Mouse (Mus musculus): ENCODE measurements at regions not wholly inside any gene's neighbourhood (a gene's known extent, or its start where the extent isn't known, plus 50 kb on each side); places are given as distances from the start of the nearest gene placed in this dataset.

- intact Hi-C loops (cut with DNase I): loop anchor here (5.0 kb wide), 1 partner anchor 89 kb away; the partner anchor contains the start of gene Cxcr4
These were observed 89.2 kb upstream of the Cxcr4 start for GRCm38 (mm10) chr1:128681261-128681660.

GRCm38 (mm10) chr1:128680538-128680937, 88.4 kb upstream of the Cxcr4 start:
- intact Hi-C loops (cut with DNase I): loop anchor here (5.0 kb wide), 1 partner anchor 88 kb away; the partner anchor contains the start of gene Cxcr4

GRCm38 (mm10) chr1:128680012-128680411, 87.9 kb upstream of the Cxcr4 start:
- intact Hi-C loops (cut with DNase I): loop anchor here (5.0 kb wide), 1 partner anchor 88 kb away; the partner anchor contains the start of gene Cxcr4

GRCm38 (mm10) chr1:128679005-128679980, 87.2 kb upstream of the Cxcr4 start:
- intact Hi-C loops (cut with DNase I): no loop called here

GRCm38 (mm10) chr1:128675538-128675937, 83.4 kb upstream of the Cxcr4 start:
- intact Hi-C loops (cut with DNase I): no loop called here

- intact Hi-C loops (cut with DNase I): no loop called here
These were observed 80.2 kb upstream of the Cxcr4 start for GRCm38 (mm10) chr1:128672306-128672705.

GRCm38 (mm10) chr1:128671495-128671894, 79.4 kb upstream of the Cxcr4 start:
- intact Hi-C loops (cut with DNase I): no loop called here

GRCm38 (mm10) chr1:128671016-128671415, 78.9 kb upstream of the Cxcr4 start:
- intact Hi-C loops (cut with DNase I): no loop called here

GRCm38 (mm10) chr1:128669241-128669666, 77.2 kb upstream of the Cxcr4 start:
- intact Hi-C loops (cut with DNase I): no loop called here

- intact Hi-C loops (cut with DNase I): no loop called here
These were observed 76.6 kb upstream of the Cxcr4 start for GRCm38 (mm10) chr1:128668718-128669117.

- intact Hi-C loops (cut with DNase I): no loop called here
These were observed 75.1 kb upstream of the Cxcr4 start for GRCm38 (mm10) chr1:128667121-128667762.

- intact Hi-C loops (cut with DNase I): no loop called here
These were observed 71.1 kb upstream of the Cxcr4 start for GRCm38 (mm10) chr1:128663207-128663606.

- intact Hi-C loops (cut with DNase I): no loop called here
These were observed 67.8 kb upstream of the Cxcr4 start for GRCm38 (mm10) chr1:128659857-128660256.

- intact Hi-C loops (cut with DNase I): no loop called here
These were observed 66.7 kb upstream of the Cxcr4 start for GRCm38 (mm10) chr1:128658802-128659201.

GRCm38 (mm10) chr1:128654099-128654862, 62.2 kb upstream of the Cxcr4 start:
- intact Hi-C loops (cut with DNase I): no loop called here

- intact Hi-C loops (cut with DNase I): no loop called here
These were observed 58.5 kb upstream of the Cxcr4 start for GRCm38 (mm10) chr1:128650596-128650995.

- intact Hi-C loops (cut with DNase I): no loop called here
These were observed 57.5 kb upstream of the Cxcr4 start for GRCm38 (mm10) chr1:128649490-128650178.

- intact Hi-C loops (cut with DNase I): no loop called here
These were observed 51.3 kb upstream of the Cxcr4 start for GRCm38 (mm10) chr1:128643316-128643776.

GRCm38 (mm10) chr1:128642212-128642611, 50.1 kb upstream of the Cxcr4 start:
- intact Hi-C loops (cut with DNase I): no loop called here
